Mouse (Mus musculus) adrenal gland, postnatal 25 days (tissue): ENCODE data around the gene Ush1c. TPM values are rescaled to one million over a fixed set of nuclear protein-coding genes. Genes with fewer than 3 reads are reported as not detected.

Experiments used
- DNase-seq: peaks from one replicate; pipeline ENCODE4 v3.0.0; 2021; ENCODE audit warnings: mixed read lengths
- long read RNA-seq: library from polyadenylated mRNA; stranded (forward); transcript quantifications from one replicate; pipeline ENCODE4 v2.0.0, GENCODE M21; 2021
- total RNA-seq: library from RNA; stranded (reverse); gene quantifications from 2 replicates; pipeline ENCODE4 v1.2.3, GENCODE M21; 2021

The Ush1c gene
- 2.5 and 2.7 TPM in 2 replicates for total RNA-seq
- long read RNA-seq = 0 reads

DNA sequence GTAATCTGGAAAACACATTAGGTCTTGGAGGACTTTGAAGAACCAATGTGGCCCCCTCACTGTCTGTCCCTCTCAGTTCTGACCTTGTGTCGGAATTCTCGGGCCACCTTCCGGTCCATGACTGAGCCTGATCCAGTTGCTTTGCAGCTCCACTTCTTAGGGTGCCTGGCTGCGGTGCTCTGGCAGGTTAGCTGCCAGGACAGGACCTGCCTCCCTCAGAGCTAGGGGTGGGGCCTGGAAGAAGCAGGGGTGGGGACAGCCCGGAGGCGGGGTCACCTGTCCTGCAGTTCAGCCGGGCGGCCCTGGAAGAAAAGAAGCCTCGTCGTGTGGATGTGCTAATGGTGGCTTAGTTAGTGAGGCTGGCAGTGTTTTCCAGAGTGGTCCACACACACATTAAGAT lies at the start of gene Ush1c:
Gene Ush1c (minus strand): TSS at position 158 of the 400 bp plus-strand sequence.
- DNase-seq = no peak

DNA sequence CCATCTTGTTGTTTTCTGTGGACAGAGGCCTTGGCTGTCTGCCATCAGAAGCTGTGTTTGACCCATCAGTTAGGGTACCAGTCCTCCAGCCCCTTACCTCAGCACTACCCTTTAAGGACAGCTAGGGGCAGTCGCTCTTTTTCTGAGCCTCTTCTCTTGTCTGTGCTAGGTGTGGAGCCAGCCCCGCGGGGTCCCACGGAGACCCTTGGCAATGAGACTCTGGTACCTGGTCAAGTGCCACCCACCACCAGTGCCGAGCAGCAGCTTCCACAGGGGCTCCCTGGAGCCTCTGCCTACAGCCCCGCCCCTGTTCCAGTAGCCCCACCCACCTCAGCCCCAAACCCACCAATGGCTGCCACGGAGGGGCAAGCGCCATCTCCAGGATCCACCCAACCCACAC lies 48.7 kb upstream of the Ush1c start:
- DNase-seq = no peak

DNA sequence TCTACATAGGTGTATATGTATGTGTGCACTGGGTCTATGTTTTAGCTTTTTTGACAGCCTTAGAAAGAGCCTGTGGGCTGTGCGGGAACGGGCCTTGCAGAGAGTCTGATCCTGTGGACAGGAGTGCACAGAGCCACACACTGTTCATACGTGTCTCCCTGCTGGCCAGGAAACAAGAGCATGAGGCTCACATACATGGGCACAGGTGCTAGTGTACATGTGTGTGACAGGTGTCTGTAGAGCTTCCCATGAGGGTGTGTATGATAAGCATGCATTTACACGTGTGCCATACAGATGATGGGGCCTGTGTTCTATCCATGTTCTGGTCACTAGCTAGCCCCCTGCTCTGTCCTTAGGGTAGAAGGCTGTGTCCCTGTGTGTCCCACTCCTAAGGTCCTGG lies 48.1 kb upstream of the Ush1c start:
- no peak for DNase-seq

- DNase-seq = no peak
These were observed 47.0 kb upstream of the Ush1c start for GRCm38 (mm10) chr7:46285161-46285839.

DNA sequence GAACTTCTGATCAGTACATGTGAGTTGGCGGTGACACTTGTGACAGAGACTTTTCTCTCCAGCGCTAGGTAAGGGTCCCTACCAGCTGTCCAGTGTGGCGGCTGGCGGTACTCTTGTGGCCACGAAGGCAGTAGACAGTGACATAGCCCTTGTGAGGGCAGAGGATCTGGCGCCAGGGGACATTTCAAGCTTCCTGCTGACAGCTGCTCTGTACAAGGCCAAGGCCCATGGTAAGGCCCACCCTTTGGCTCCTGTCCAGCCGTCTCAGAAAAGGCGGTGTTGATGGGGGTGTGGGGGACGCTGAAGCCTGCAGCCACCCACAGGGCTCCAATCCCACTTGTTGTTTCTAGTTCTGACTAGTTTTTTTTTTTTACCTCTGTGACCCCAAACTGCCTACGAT lies 45.4 kb upstream of the Ush1c start:
- DNase-seq = peak; percentile 58

- no peak for DNase-seq
These were observed 44.0 kb upstream of the Ush1c start for GRCm38 (mm10) chr7:46282276-46282675.

GRCm38 (mm10) chr7:46280896-46281295 lies 42.6 kb upstream of the Ush1c start:
- no peak for DNase-seq

DNA sequence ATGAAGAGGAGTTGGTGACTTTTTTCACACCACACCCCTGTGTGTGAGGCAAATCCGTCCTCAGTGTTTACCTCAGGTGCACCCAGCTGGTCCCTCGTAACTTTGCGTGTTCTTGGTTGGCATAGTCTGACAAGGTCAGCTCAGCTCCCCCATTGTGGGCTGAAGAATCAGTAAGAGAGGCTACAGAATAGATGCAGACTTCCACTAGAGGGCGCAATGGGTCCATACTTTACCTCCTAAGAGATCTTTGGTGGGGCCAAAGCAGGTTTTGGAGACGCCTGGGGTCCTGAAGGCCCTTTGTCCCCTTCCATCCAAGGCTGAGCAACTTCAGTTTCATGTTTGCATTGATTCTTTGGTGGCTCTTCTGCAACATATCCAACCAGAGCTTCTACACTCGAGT lies 41.6 kb upstream of the Ush1c start:
- peak; percentile 43 for DNase-seq

- DNase-seq = no peak
These were observed 37.9 kb upstream of the Ush1c start for GRCm38 (mm10) chr7:46276156-46276555.

GRCm38 (mm10) chr7:46251841-46252240 lies 13.5 kb upstream of the Ush1c start:
- DNase-seq = no peak

- no peak for DNase-seq
These were observed 9.3 kb upstream of the Ush1c start for GRCm38 (mm10) chr7:46247606-46248005.

GRCm38 (mm10) chr7:46246876-46247275 lies 8.6 kb upstream of the Ush1c start:
- no peak for DNase-seq

- no peak for DNase-seq
These were observed 2.4 kb upstream of the Ush1c start, which contains the start of gene Otog for GRCm38 (mm10) chr7:46240696-46241095. Otog (plus strand) TSS chr7:46240987.

GRCm38 (mm10) chr7:46240091-46240490 lies 1.8 kb upstream of the Ush1c start:
- no peak for DNase-seq

DNA sequence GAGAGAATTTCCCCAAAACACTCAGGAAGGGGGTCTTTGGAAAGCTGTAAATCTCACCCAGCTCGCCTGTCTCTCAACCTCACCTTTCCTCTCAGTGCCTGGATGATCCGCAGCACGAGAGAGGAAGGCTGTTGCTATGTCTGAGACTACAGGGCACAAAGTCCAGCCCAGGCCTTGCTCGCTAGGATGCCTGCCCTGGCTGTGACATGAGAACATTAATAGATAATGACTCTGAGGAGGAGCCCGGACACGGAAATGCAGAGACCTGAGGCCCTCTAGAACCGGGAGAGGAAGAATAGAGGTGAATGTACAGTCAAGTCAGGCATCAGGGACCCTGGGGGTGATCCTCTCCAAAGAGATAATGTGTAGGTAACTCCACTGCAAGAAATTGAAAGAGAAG lies 1.1 kb downstream of the Ush1c start:
- DNase-seq = no peak

DNA sequence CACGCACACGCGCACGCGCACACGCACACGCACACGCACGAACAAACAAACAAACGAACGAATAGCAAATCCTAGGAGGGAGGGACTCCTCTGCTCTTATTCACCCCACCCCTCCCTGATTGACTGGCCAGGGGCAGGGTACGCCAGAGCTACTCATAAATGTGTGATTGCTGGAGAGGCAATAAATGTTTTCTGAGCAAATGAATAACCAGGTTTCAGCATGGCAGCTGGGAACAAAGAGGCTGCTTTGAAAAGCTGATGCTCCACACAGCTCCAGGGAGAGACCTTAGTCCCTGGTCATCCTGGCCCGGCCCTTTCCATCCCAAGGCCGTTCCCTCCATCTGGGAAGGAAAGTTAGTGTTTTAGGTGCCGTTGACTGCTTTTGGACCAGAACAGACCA lies 1.9 kb downstream of the Ush1c start:
- no peak for DNase-seq

DNA sequence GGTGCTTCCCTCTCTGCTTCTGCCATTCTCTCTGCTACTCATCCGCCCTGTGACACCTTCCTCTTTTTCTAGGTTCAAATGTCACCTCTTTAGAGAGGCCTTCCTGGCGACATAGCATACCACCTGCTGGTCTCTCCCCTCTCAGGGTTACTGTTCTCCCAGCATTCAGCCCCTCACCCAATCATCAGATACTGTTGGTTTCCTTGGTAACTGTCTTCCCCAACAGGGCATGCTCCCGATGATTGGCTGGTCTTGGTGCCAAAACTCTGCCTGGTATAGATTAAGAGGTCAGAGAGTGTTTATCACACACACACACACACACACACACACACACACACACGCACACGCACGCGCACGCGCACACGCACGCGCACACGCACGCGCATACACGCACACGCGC lies 2.4 kb downstream of the Ush1c start:
- DNase-seq = no peak

DNA sequence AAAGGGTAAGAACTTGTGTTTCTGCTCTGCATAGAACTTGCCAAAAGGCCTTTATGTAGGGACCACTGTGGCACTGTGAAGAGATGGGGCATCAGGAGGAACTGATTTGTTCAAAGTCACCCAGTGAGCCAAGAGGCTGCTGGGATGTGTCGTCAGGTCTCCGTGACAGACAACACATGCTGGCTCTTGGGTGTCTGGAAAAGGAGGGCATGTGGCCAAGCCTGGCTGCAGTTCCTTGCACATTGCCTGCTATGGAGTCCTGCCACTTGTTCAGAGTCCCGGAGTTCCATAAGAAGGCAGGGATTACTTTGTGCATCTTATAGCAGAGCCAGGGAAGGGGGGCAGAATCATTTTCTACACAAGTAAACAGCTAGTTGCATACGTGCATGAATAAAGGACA lies 11.4 kb downstream of the Ush1c start:
- peak; percentile 14 for DNase-seq

- DNase-seq = peak; percentile 66
These were observed 12.1 kb downstream of the Ush1c start for GRCm38 (mm10) chr7:46226253-46226652.

DNA sequence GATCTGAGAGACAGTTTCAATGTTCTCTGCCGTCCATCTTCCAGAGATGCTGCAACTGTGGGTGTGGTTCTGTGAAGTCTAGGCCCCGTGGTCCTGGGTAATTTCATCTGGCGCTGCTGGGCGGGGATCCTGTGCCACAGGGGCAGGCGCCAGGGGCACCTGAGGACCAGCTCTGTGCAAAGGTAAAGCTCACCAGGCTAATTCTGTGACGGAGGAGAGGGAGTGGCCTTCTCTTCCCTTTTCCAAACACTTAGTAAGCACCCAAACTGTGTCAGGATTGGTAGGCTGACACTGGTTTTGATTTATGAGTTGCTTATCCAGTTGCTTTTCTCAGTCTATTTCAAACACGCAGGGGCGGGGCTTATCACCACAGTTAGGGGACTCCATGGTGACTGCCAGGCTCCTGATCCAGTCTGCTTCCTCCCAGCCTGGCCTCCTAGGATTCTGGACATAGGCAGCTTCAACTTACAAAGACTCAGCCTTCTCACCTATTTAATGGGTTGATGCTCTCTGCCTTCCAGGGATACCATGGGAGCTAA lies 17.6 kb downstream of the Ush1c start:
- no peak for DNase-seq

DNA sequence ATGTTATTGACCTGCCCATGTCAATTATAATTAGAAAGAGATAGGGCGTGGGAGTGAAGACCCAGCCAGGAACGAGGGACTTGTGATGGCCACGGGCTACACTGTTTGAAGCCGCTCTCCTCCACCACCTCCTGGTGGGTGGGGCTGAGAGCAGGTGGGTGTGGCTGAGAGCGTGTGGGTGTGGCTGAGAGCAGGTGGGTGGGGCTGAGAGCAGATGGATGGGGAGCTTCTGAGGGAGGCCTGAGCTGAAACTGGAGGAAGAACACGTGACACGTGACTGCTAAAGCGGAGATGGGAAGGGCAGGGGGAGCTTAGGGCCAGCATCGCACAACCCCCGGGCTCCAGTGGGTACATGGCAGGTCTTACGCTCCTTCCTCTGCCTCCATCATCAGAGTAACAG lies 19.9 kb downstream of the Ush1c start:
- DNase-seq = no peak

DNA sequence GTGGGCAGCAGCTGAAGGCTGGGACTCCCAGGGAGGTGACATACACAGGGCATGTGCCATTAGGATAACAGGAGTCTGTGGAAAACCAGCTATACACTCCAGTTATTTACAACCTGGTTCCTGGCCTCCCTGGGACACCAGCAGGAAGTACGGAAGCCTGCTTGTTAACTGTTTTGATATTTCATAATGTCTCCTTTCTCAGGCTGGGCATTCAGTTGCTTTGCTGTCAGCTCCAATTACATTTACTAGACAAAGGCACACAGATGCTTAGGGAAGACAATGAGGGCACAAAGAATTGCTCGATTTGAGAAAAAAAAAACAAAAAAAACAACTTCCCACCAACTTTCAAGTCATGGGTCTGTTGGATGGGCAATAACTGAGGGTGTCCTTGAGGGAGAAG lies 21.8 kb downstream of the Ush1c start:
- DNase-seq = no peak

DNA sequence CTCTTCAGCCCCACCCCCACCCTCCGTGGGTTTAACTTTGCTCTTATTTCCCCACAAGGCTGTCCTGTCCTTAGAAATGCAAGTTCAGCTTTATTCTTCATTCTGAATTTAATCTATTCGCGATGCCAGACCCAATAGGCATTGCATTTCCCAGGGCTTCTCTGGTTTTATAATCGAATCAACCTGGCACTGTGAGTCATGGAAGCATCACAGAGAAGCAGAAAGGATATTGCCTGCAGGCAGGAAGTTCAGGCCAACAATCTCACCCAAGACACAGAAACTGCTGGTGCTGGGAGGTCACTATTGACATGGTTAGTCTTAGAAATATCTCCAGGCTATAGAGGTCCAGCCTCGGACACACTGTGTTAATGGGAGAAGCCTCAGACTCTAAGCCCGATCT lies 28.0 kb downstream of the Ush1c start:
- DNase-seq = no peak

DNA sequence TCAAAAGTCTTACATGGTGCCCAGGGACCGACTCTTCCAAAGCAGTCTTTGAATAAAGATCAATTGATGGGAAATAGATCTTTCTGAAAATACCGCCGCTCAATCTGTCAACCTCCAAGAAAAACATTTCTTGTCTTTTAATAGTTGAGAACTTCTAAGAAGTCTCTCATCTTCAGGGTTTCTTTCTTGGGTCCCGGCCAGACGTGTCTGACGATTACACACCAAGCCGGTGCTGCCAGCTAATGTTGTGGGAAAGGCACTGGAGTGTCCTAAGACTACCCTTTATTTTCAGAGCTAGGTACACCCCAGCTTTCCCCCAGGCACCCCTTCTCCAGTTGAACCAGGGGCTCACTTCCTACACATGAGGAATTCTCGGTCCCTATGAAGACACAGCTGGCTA lies 30.2 kb downstream of the Ush1c start:
- DNase-seq = no peak
